Mouse (Mus musculus) neural tube, embryonic 11.5 days (tissue): ENCODE results near the gene Cdc42ep5. TPM values are rescaled to one million over a fixed set of nuclear protein-coding genes. Genes with fewer than 3 reads are reported as not detected.

Source experiments
- ATAC-seq: fragments of 200-750 bp; cut with Nextera tagmentation; 2 replicates; pipeline ENCODE4 v1.8.0; 2017; ENCODE audit warnings: moderate number of reproducible peaks, mild to moderate bottlenecking, moderate TSS enrichment, moderate library complexity; ENCODE audit not compliant: insufficient read depth, low FRiP score, low TSS enrichment
- DNase-seq: peaks from one replicate; pipeline ENCODE4 v3.0.0-alpha.2; 2015; ENCODE audit warnings: low spot score
- H3K27ac ChIP-seq: fragments of 300-500 bp; sonication (generic); 2 replicates; pipeline ENCODE4 v1.5.1; 2014; ENCODE audit warnings: low read depth, mild to moderate bottlenecking, low read length
- H3K27me3 ChIP-seq: fragments of 300-500 bp; sonication (generic); 2 replicates; pipeline ENCODE4 v1.6.1; 2014; ENCODE audit warnings: mild to moderate bottlenecking, low read length, mixed read lengths; ENCODE audit not compliant: control insufficient read depth, insufficient read depth
- H3K36me3 ChIP-seq: fragments of 300-500 bp; sonication (generic); 2 replicates; pipeline ENCODE4 v1.6.1; 2014; ENCODE audit warnings: mild to moderate bottlenecking, low read length, moderate library complexity, mixed read lengths; ENCODE audit not compliant: control insufficient read depth, insufficient read depth
- H3K4me1 ChIP-seq: fragments of 300-500 bp; sonication (generic); 2 replicates; pipeline ENCODE4 v1.6.1; 2014; ENCODE audit warnings: low read length, mixed read lengths; ENCODE audit not compliant: control insufficient read depth, insufficient read depth
- H3K4me2 ChIP-seq: fragments of 300-500 bp; sonication (generic); 2 replicates; pipeline ENCODE4 v1.6.1; 2014; ENCODE audit warnings: low read depth, mild to moderate bottlenecking, moderate library complexity
- H3K4me3 ChIP-seq: fragments of 300-500 bp; sonication (generic); 2 replicates; pipeline ENCODE4 v1.5.1; 2014; ENCODE audit warnings: low read depth, low read length
- H3K9ac ChIP-seq: fragments of 300-500 bp; sonication (generic); 2 replicates; pipeline ENCODE4 v1.6.1; 2014; ENCODE audit warnings: mild to moderate bottlenecking, low read length
- H3K9me3 ChIP-seq: fragments of 300-500 bp; sonication (generic); 2 replicates; pipeline ENCODE4 v1.6.1; 2016; ENCODE audit warnings: low read length; ENCODE audit not compliant: control insufficient read depth
- WGBS: fragments of 180-500 bp; shearing (Covaris S2); extraction: QIAGEN DNeasy Blood & Tissue Kit; methylation state at CpG from one replicate; pipeline ENCODE4 v1.1.7; 2014; 5-methylcytosine and 5-hydroxymethylcytosine counted together
- polyA plus RNA-seq: library from polyadenylated mRNA; unstranded; fragments of >200 nt; fragmentation: Nextera tagmentation; extraction: Ambion mirVana; gene quantifications from 2 replicates; pipeline ENCODE4 v1.2.1, GENCODE M21; 2014

Gene Cdc42ep5
- polyA plus RNA-seq, 1 experiment from 2014 or later, result 18.7 TPM

DNA sequence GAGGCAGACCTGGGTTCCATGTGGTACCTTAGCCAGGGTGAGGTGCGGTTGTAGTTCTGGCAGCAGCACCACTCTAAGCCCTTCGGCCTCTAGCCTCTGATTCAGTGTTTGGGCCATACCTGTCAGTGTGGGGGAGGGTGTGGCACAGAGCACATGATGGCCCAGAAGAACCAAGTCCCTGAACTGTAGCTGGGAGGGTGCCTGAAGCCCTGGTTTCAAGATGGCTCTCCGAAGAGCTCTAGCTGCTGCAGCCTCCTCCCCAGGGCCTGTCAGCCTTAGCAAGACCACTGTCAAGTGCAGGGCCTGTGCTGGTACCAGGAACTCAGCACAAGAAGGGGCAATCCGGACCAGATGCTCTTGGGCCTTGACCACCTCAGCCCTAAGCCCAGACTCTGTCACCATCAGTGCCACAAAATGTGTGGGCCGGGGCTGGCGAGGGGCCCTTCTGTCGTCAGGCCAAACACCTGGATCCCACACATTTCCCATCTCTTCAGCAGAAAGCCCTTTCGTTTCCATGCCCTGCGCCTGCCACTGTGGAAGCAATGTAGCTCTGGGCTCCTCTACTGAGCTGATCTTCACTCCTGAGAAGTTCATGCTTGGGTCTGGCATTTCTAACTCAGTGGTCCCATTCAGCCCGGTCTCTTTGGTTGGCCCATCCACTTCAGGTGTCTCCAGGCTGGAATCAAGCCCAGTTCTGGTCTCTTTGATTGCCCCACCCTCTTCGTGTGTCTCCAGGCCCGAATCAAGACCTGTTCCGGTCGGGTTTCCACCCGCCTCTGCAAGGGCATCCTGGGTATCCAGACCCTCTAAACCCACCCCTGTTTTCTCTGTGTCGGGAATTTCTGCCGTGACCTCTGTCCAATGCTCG is 16.1 kb downstream of the Cdc42ep5 start:
- H3K9me3 ChIP-seq, result no peaks in the 10 kb centered on the region
- H3K4me3 ChIP-seq, result peak overlapping the region; percentile 61
- peak overlapping the region; percentile 71 for H3K9ac ChIP-seq
- peak overlapping the region; percentile 95 for H3K4me2 ChIP-seq
- no peaks in the 10 kb centered on the region for H3K4me1 ChIP-seq
- 26% methylated on average over 18 of the region's 18 CpGs for WGBS
- peak overlapping the region; percentile 82 for H3K27ac ChIP-seq
- DNase-seq (no peak), ATAC-seq (peak; percentile 0; the same call in 1 of the 2 replicates)
- peaks cover 16% of the 10 kb centered on the region for H3K27me3 ChIP-seq
- H3K36me3 ChIP-seq, result peaks cover 28% of the 10 kb centered on the region

DNA sequence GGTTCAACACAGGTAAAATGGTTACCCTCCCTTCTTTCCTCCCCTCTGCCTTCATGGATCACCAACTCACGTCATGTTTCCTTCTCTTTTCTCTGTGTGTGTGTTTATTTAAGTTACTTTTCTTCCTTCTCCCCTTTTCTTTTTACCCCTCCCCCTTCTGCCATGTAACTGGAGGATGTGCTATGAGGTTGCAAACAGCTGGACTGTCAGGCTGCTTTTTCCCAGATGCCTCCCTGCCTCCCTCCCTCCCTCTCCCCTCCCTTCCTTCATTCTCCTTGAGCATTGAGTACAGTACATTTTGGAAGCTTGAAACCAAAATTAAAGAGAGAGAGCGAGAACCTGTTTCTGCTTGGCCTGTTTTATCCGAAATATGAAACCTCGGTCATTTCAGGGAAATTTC is 16.8 kb downstream of the Cdc42ep5 start:
- 95% methylated on average over 4 of the region's 4 CpGs for WGBS
- no peak overlapping the region for H3K4me3 ChIP-seq

DNA sequence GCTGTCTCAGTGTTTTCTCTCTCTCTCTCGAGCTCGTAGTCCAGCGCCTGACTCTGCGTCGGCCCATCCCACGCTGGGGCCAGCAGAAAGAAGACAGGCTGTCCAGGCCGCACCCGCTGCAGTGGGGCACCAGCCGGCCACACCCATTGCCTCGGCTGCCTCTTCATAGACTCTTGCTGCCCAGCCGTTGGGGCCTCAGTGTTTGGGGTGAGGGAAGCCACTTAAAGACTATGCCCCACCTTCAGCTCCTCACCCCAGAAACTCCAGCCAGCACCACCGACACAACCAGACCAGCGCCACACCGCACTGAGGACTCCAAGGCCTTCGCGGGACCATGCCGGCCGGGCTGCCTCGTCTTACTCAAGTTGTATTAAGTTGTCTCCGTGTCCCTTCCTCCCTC is 17.3 kb downstream of the Cdc42ep5 start:
- Histone ChIP-seq H3K4me2 (no peak overlapping the region), H3K4me1 (no peaks in the 10 kb centered on the region), H3K4me3 (no peak overlapping the region), H3K27ac (no peak overlapping the region), H3K27me3 (peaks cover 16% of the 10 kb centered on the region), H3K9ac (no peak overlapping the region), H3K9me3 (no peaks in the 10 kb centered on the region), H3K36me3 (peaks cover 39% of the 10 kb centered on the region)
- no peak for DNase-seq
- no peak for ATAC-seq
- 93% methylated on average over 18 of the region's 20 CpGs for WGBS

More for the DNA sequence above, 16.8 kb downstream of the Cdc42ep5 start:
- Histone ChIP-seq H3K27me3 (peaks cover 16% of the 10 kb centered on the region), H3K36me3 (peaks cover 34% of the 10 kb centered on the region), H3K9me3 (no peaks in the 10 kb centered on the region), H3K9ac (no peak overlapping the region), H3K27ac (no peak overlapping the region), H3K4me1 (no peaks in the 10 kb centered on the region), H3K4me2 (no peak overlapping the region)
- ATAC-seq, result no peak
- no peak for DNase-seq

- DNase-seq (no peak), ATAC-seq (no peak)
- H3K9me3 ChIP-seq, result no peaks in the 10 kb centered on the region
- H3K4me3 ChIP-seq, result no peak overlapping the region
- WGBS, result 94% methylated on average over 23 of the region's 23 CpGs
- H3K27me3 ChIP-seq, result peaks cover 12% of the 10 kb centered on the region
- no peaks in the 10 kb centered on the region for H3K4me1 ChIP-seq
- H3K36me3 ChIP-seq, result peaks cover 41% of the 10 kb centered on the region
- H3K27ac ChIP-seq, result no peak overlapping the region
- H3K9ac ChIP-seq, result no peak overlapping the region
- H3K4me2 ChIP-seq, result no peak overlapping the region
These were observed 18.1 kb downstream of the Cdc42ep5 start for GRCm38 (mm10) chr7:4146241-4147180.

- H3K4me1 ChIP-seq, result no peaks in the 10 kb centered on the region
- no peak overlapping the region for H3K4me3 ChIP-seq
- DNase-seq (peak; percentile 61), ATAC-seq (no peak)
- no peaks in the 10 kb centered on the region for H3K9me3 ChIP-seq
- peaks cover 44% of the 10 kb centered on the region for H3K36me3 ChIP-seq
- no peak overlapping the region for H3K4me2 ChIP-seq
- no peak overlapping the region for H3K9ac ChIP-seq
- H3K27ac ChIP-seq, result no peak overlapping the region
- 77% methylated on average over 6 of the region's 6 CpGs for WGBS
- H3K27me3 ChIP-seq, result peaks cover 4% of the 10 kb centered on the region
These were observed 19.0 kb downstream of the Cdc42ep5 start for GRCm38 (mm10) chr7:4145552-4146190.

GRCm38 (mm10) chr7:4144766-4145551 is 19.7 kb downstream of the Cdc42ep5 start:
- Histone ChIP-seq H3K9me3 (no peaks in the 10 kb centered on the region), H3K27ac (no peak overlapping the region), H3K36me3 (peaks cover 45% of the 10 kb centered on the region), H3K4me2 (no peak overlapping the region), H3K4me3 (no peak overlapping the region), H3K27me3 (no peaks in the 10 kb centered on the region), H3K9ac (no peak overlapping the region), H3K4me1 (no peaks in the 10 kb centered on the region)
- WGBS, result 95% methylated on average over 20 of the region's 20 CpGs
- DNase-seq (no peak), ATAC-seq (no peak)

- DNase-seq, result no peak
- 99% methylated on average over 13 of the region's 13 CpGs for WGBS
These were observed 20.6 kb downstream of the Cdc42ep5 start for GRCm38 (mm10) chr7:4144046-4144445.

DNA sequence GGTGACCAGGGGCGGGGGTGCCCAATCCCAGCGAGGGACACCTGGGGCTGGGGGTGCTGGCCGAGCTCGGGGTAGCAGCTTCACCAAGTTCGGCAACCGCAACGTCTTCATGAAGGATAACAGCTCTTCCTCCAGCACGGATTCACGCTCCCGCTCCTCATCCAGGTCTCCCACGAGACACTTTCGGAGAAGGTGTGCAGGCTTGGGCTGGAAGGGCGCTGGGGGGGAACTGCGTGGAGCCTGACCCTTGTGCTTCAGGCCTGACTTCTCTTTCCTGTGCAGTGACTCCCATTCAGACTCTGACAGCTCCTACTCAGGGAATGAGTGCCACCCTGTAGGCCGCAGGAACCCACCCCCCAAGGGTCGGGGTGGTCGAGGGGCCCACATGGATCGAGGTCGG is 21.2 kb downstream of the Cdc42ep5 start:
- DNase-seq (no peak), ATAC-seq (no peak)
- no peaks in the 10 kb centered on the region for H3K9me3 ChIP-seq
- peaks cover 53% of the 10 kb centered on the region for H3K36me3 ChIP-seq
- no peaks in the 10 kb centered on the region for H3K27me3 ChIP-seq
- no peaks in the 10 kb centered on the region for H3K4me1 ChIP-seq
- H3K4me2 ChIP-seq, result no peak overlapping the region
- 97% methylated on average over 19 of the region's 19 CpGs for WGBS
- H3K27ac ChIP-seq, result no peak overlapping the region
- H3K9ac ChIP-seq, result no peak overlapping the region
- H3K4me3 ChIP-seq, result no peak overlapping the region

More at GRCm38 (mm10) chr7:4144046-4144445, 20.6 kb downstream of the Cdc42ep5 start:
- ATAC-seq, result no peak
- no peaks in the 10 kb centered on the region for H3K4me1 ChIP-seq
- peaks cover 53% of the 10 kb centered on the region for H3K36me3 ChIP-seq
- no peak overlapping the region for H3K9ac ChIP-seq
- H3K27ac ChIP-seq, result no peak overlapping the region
- H3K4me2 ChIP-seq, result no peak overlapping the region
- no peaks in the 10 kb centered on the region for H3K9me3 ChIP-seq
- no peak overlapping the region for H3K4me3 ChIP-seq
- no peaks in the 10 kb centered on the region for H3K27me3 ChIP-seq
